Mouse (Mus musculus) midbrain, embryonic 11.5 days (tissue): ENCODE results near the gene Igf2bp2. TPM values are rescaled to one million over a fixed set of nuclear protein-coding genes. Genes with fewer than 3 reads are reported as not detected.

Source experiments
- ATAC-seq: fragments of 200-750 bp; cut with Nextera tagmentation; 2 replicates; pipeline ENCODE4 v1.8.0; 2017; ENCODE audit warnings: moderate TSS enrichment, moderate library complexity; ENCODE audit not compliant: low FRiP score
- DNase-seq: peaks from one replicate; pipeline ENCODE4 v3.0.0; 2015; ENCODE audit warnings: low spot score; ENCODE audit errors: missing footprints
- H3K27ac ChIP-seq: fragments of 300-500 bp; sonication (generic); 2 replicates; pipeline ENCODE4 v1.5.1; 2014; ENCODE audit warnings: low read depth, low read length
- H3K27me3 ChIP-seq: fragments of 300-500 bp; sonication (generic); 2 replicates; pipeline ENCODE4 v1.6.1; 2014; ENCODE audit warnings: mild to moderate bottlenecking, low read length, moderate library complexity, mixed read lengths; ENCODE audit not compliant: control insufficient read depth, insufficient read depth
- H3K36me3 ChIP-seq: fragments of 300-500 bp; sonication (generic); 2 replicates; pipeline ENCODE4 v1.6.1; 2014; ENCODE audit warnings: mild to moderate bottlenecking, low read length, moderate library complexity, mixed read lengths; ENCODE audit not compliant: control insufficient read depth, insufficient read depth
- H3K4me1 ChIP-seq: fragments of 300-500 bp; sonication (generic); 2 replicates; pipeline ENCODE4 v1.6.1; 2014; ENCODE audit warnings: low read length; ENCODE audit not compliant: control insufficient read depth, insufficient read depth
- H3K4me2 ChIP-seq: fragments of 300-500 bp; sonication (generic); 2 replicates; pipeline ENCODE4 v1.6.1; 2014; ENCODE audit warnings: mild to moderate bottlenecking, moderate library complexity
- H3K4me3 ChIP-seq: fragments of 300-500 bp; sonication (generic); 2 replicates; pipeline ENCODE4 v1.5.1; 2014; ENCODE audit warnings: low read depth, low read length
- H3K9ac ChIP-seq: fragments of 300-500 bp; sonication (generic); 2 replicates; pipeline ENCODE4 v1.6.1; 2014; ENCODE audit warnings: low read length
- H3K9me3 ChIP-seq: fragments of 300-500 bp; sonication (generic); 2 replicates; pipeline ENCODE4 v1.6.1; 2016; ENCODE audit warnings: low read length; ENCODE audit not compliant: control insufficient read depth
- WGBS: fragments of 180-500 bp; shearing (Covaris S2); extraction: QIAGEN DNeasy Blood & Tissue Kit; methylation state at CpG from one replicate; pipeline ENCODE4 v1.1.7; 2014; 5-methylcytosine and 5-hydroxymethylcytosine counted together
- polyA plus RNA-seq: library from polyadenylated mRNA; unstranded; fragments of >200 nt; fragmentation: Nextera tagmentation; extraction: Ambion mirVana; gene quantifications from 2 replicates; pipeline ENCODE4 v1.2.1, GENCODE M21; 2014

Gene Igf2bp2
- polyA plus RNA-seq, 1 experiment from 2014 or later: 108 TPM

- Histone ChIP-seq H3K9ac (no peak overlapping the region), H3K9me3 (no peaks in the 10 kb centered on the region), H3K27me3 (no peaks in the 10 kb centered on the region), H3K4me2 (no peak overlapping the region), H3K4me3 (no peak overlapping the region), H3K4me1 (no peaks in the 10 kb centered on the region), H3K36me3 (peaks cover 6% of the 10 kb centered on the region; the same call in 1 of the 2 replicates), H3K27ac (no peak overlapping the region)
- no peak for DNase-seq
- ATAC-seq: no peak
- 93% methylated on average over 10 of the region's 10 CpGs for WGBS
These were observed 116.2 kb downstream of the Igf2bp2 start for GRCm38 (mm10) chr16:22046739-22047366.

GRCm38 (mm10) chr16:22045930-22046329, 117.2 kb downstream of the Igf2bp2 start:
- ATAC-seq (no peak), DNase-seq (no peak)
- Histone ChIP-seq H3K4me2 (no peak overlapping the region), H3K4me3 (no peak overlapping the region), H3K27me3 (no peaks in the 10 kb centered on the region), H3K36me3 (peaks cover 8% of the 10 kb centered on the region; the same call in 1 of the 2 replicates), H3K9ac (no peak overlapping the region), H3K4me1 (no peaks in the 10 kb centered on the region), H3K27ac (no peak overlapping the region), H3K9me3 (no peaks in the 10 kb centered on the region)
- 95% methylated on average over 3 of the region's 3 CpGs for WGBS

- WGBS: 92% methylated on average over 4 of the region's 4 CpGs
- no peaks in the 10 kb centered on the region for H3K9me3 ChIP-seq
- H3K9ac ChIP-seq: no peak overlapping the region
- no peak overlapping the region for H3K4me2 ChIP-seq
- DNase-seq: no peak
- H3K36me3 ChIP-seq: peaks cover 10% of the 10 kb centered on the region; the same call in 1 of the 2 replicates
- no peaks in the 10 kb centered on the region for H3K27me3 ChIP-seq
- H3K4me1 ChIP-seq: no peaks in the 10 kb centered on the region
- H3K27ac ChIP-seq: no peak overlapping the region
- ATAC-seq: no peak
- no peak overlapping the region for H3K4me3 ChIP-seq
These were observed 119.3 kb downstream of the Igf2bp2 start for GRCm38 (mm10) chr16:22043830-22044229.

GRCm38 (mm10) chr16:22039978-22040377, 123.1 kb downstream of the Igf2bp2 start:
- no peak for ATAC-seq
- peaks cover 12% of the 10 kb centered on the region; the same call in 1 of the 2 replicates for H3K36me3 ChIP-seq

GRCm38 (mm10) chr16:22038554-22038953, 124.5 kb downstream of the Igf2bp2 start:
- no peak for ATAC-seq
- H3K4me1 ChIP-seq: no peaks in the 10 kb centered on the region
- no peak overlapping the region for H3K9ac ChIP-seq
- no peak overlapping the region for H3K27ac ChIP-seq
- 90% methylated on average over 10 of the region's 10 CpGs for WGBS
- H3K4me3 ChIP-seq: no peak overlapping the region
- H3K27me3 ChIP-seq: no peaks in the 10 kb centered on the region
- DNase-seq: peak; percentile 26
- no peaks in the 10 kb centered on the region for H3K9me3 ChIP-seq
- peaks cover 12% of the 10 kb centered on the region; the same call in 1 of the 2 replicates for H3K36me3 ChIP-seq
- H3K4me2 ChIP-seq: no peak overlapping the region

More at GRCm38 (mm10) chr16:22039978-22040377, 123.1 kb downstream of the Igf2bp2 start:
- WGBS: 93% methylated on average over 1 of the region's 1 CpGs
- Histone ChIP-seq H3K9ac (no peak overlapping the region), H3K4me3 (no peak overlapping the region), H3K4me2 (no peak overlapping the region), H3K27me3 (no peaks in the 10 kb centered on the region), H3K9me3 (no peaks in the 10 kb centered on the region), H3K4me1 (no peaks in the 10 kb centered on the region), H3K27ac (no peak overlapping the region)
- DNase-seq: no peak

- 98% methylated on average over 5 of the region's 5 CpGs for WGBS
- peaks cover 2% of the 10 kb centered on the region; the same call in 1 of the 2 replicates for H3K36me3 ChIP-seq
- no peak for ATAC-seq
These were observed 135.6 kb downstream of the Igf2bp2 start for GRCm38 (mm10) chr16:22027474-22027873.

GRCm38 (mm10) chr16:22022122-22022521, 141.0 kb downstream of the Igf2bp2 start:
- Histone ChIP-seq H3K27me3 (no peaks in the 10 kb centered on the region), H3K4me2 (no peak overlapping the region), H3K9me3 (no peaks in the 10 kb centered on the region; the same call in 1 of the 2 replicates), H3K9ac (no peak overlapping the region), H3K4me3 (no peak overlapping the region), H3K4me1 (no peaks in the 10 kb centered on the region), H3K36me3 (peaks cover 11% of the 10 kb centered on the region), H3K27ac (no peak overlapping the region)
- DNase-seq (no peak), ATAC-seq (no peak)
- 100% methylated on average over 2 of the region's 2 CpGs for WGBS

More at GRCm38 (mm10) chr16:22027474-22027873, 135.6 kb downstream of the Igf2bp2 start:
- Histone ChIP-seq H3K4me3 (no peak overlapping the region), H3K4me1 (no peaks in the 10 kb centered on the region), H3K9me3 (no peaks in the 10 kb centered on the region), H3K4me2 (no peak overlapping the region), H3K27ac (no peak overlapping the region), H3K27me3 (no peaks in the 10 kb centered on the region), H3K9ac (no peak overlapping the region)
- DNase-seq: no peak

GRCm38 (mm10) chr16:22015569-22015968, 147.5 kb downstream of the Igf2bp2 start:
- H3K9ac ChIP-seq: no peak overlapping the region
- no peak overlapping the region for H3K27ac ChIP-seq
- H3K4me3 ChIP-seq: no peak overlapping the region
- ATAC-seq (no peak), DNase-seq (peak; percentile 41)
- H3K36me3 ChIP-seq: peaks cover 5% of the 10 kb centered on the region; the same call in 1 of the 2 replicates
- 83% methylated on average over 1 of the region's 1 CpGs for WGBS
- no peaks in the 10 kb centered on the region for H3K27me3 ChIP-seq
- peaks cover under 1% of the 10 kb centered on the region; the same call in 1 of the 2 replicates for H3K4me1 ChIP-seq
- H3K4me2 ChIP-seq: no peak overlapping the region
- no peaks in the 10 kb centered on the region for H3K9me3 ChIP-seq

GRCm38 (mm10) chr16:22009596-22009995, 153.5 kb downstream of the Igf2bp2 start:
- peak overlapping the region; percentile 40; the same call in 1 of the 2 replicates for H3K27ac ChIP-seq
- under 1% methylated on average over 51 of the region's 51 CpGs for WGBS

More at GRCm38 (mm10) chr16:22009596-22009995, 153.5 kb downstream of the Igf2bp2 start:
- Histone ChIP-seq H3K27me3 (no peaks in the 10 kb centered on the region), H3K4me2 (peak overlapping the region; percentile 79), H3K4me3 (peak overlapping the region; percentile 96), H3K4me1 (peaks cover 9% of the 10 kb centered on the region), H3K9ac (peak overlapping the region; percentile 91), H3K36me3 (no peaks in the 10 kb centered on the region), H3K9me3 (no peaks in the 10 kb centered on the region)
- ATAC-seq: peak; percentile 68
- no peak for DNase-seq
